Mouse (Mus musculus) hindbrain, embryonic 14.5 days (tissue): ENCODE measurements around the gene Bex1. TPM values are rescaled to one million over a fixed set of nuclear protein-coding genes. Genes with fewer than 3 reads are reported as not detected.
A peak's percentile ranks its signal among the peaks of the same experiment; 100 is the strongest.
"Not testable (repeated sequence)": the region's sequence is repeated elsewhere in the genome, so short reads cannot be mapped to it uniquely, and the experiment has no call there.

Experiments used
- ATAC-seq: fragments of 200-750 bp; cut with Nextera tagmentation; 2 replicates; pipeline ENCODE4 v1.8.0; 2017; ENCODE audit warnings: moderate number of reproducible peaks, mild to moderate bottlenecking, moderate TSS enrichment, moderate library complexity; ENCODE audit not compliant: low FRiP score
- DNase-seq: peaks from one replicate; pipeline ENCODE4 v3.0.0-alpha.2; 2015; ENCODE audit warnings: low spot score
- H3K27ac ChIP-seq: fragments of 300-500 bp; sonication (generic); 2 replicates; pipeline ENCODE4 v1.5.1; 2014; ENCODE audit warnings: mild to moderate bottlenecking, moderate library complexity
- H3K27me3 ChIP-seq: fragments of 300-500 bp; sonication (generic); 2 replicates; pipeline ENCODE4 v1.6.1; 2014; ENCODE audit warnings: mild to moderate bottlenecking, low read length, mixed read lengths; ENCODE audit not compliant: control insufficient read depth, insufficient read depth
- H3K36me3 ChIP-seq: fragments of 300-500 bp; sonication (generic); replicated peaks from 2 replicates; pipeline ENCODE4 v1.6.1; 2014; ENCODE audit not compliant: control insufficient read depth, insufficient read depth
- H3K4me1 ChIP-seq: fragments of 300-500 bp; sonication (generic); replicated peaks from 2 replicates; pipeline ENCODE4 v1.6.1; 2014; ENCODE audit warnings: antibody characterized with exemption, low read length, mixed read lengths; ENCODE audit not compliant: control insufficient read depth, insufficient read depth
- H3K4me2 ChIP-seq: fragments of 300-500 bp; sonication (generic); replicated peaks from 2 replicates; pipeline ENCODE4 v1.6.1; 2014; ENCODE audit warnings: mild to moderate bottlenecking, moderate library complexity
- H3K4me3 ChIP-seq: fragments of 300-500 bp; sonication (generic); replicated peaks from 2 replicates; pipeline ENCODE4 v1.5.1; 2014; ENCODE audit warnings: mild to moderate bottlenecking, low read length
- H3K9ac ChIP-seq: fragments of 300-500 bp; sonication (generic); 2 replicates; pipeline ENCODE4 v1.6.1; 2014
- H3K9me3 ChIP-seq: fragments of 300-500 bp; sonication (generic); 2 replicates; pipeline ENCODE4 v1.6.1; 2016; ENCODE audit warnings: low read length; ENCODE audit not compliant: control insufficient read depth
- whole genome bisulfite sequencing: fragments of 180-500 bp; shearing (Covaris S2); extraction: QIAGEN DNeasy Blood & Tissue Kit; methylation state at CpG from one replicate; pipeline ENCODE4 v1.1.7; 2014; 5-methylcytosine and 5-hydroxymethylcytosine counted together
- polyA plus RNA-seq: library from polyadenylated mRNA; unstranded; fragments of >200 nt; fragmentation: Nextera tagmentation; extraction: Ambion mirVana; gene quantifications from 2 replicates; pipeline ENCODE4 v1.2.1, GENCODE M21; 2014

Bex1 gene
- polyA plus RNA-seq, result 218 and 221 TPM in 2 replicates

GRCm38 (mm10) chrX:136214729-136215677, at the start of gene Bex1, which contains the start of gene Tceal7:
Gene Bex1, minus strand, starts transcription at chrX:136215513.
Gene Tceal7, plus strand, starts transcription at chrX:136214779.
- not testable (repeated sequence) for DNase-seq

GRCm38 (mm10) chrX:136252023-136252729, 36.9 kb upstream of the Bex1 start:
- H3K4me2 ChIP-seq, result no peak overlapping the region
- WGBS, result 57% methylated on average over 6 of the region's 6 CpGs

More at GRCm38 (mm10) chrX:136214729-136215677, at the start of gene Bex1, which contains the start of gene Tceal7:
- not testable (repeated sequence) for H3K4me1 ChIP-seq, H3K27me3 ChIP-seq, H3K36me3 ChIP-seq, H3K9me3 ChIP-seq
- ATAC-seq, result peak; percentile 94
- Histone ChIP-seq H3K27ac (0 out of 2 replicates have a peak within 1 kb of the TSS, but pooled peaks have one; percentile 14), H3K4me3 (peak within 1 kb of the TSS; percentile 36), H3K9ac (peak within 1 kb of the TSS; percentile 55), H3K4me2 (peak within 1 kb of the TSS; percentile 52)
- WGBS, result 41% methylated on average over 12 of the region's 67 CpGs

GRCm38 (mm10) chrX:136249671-136250070, 34.4 kb upstream of the Bex1 start:
- Histone ChIP-seq H3K9ac (no peak overlapping the region), H3K4me2 (no peak overlapping the region), H3K4me3 (no peak overlapping the region), H3K27me3 (no peaks in the 10 kb centered on the region), H3K9me3 (no peaks in the 10 kb centered on the region), H3K4me1 (0 out of 2 replicates have a peak, but pooled peaks cover 3% of the 10 kb centered on the region), H3K27ac (no peak overlapping the region), H3K36me3 (peaks cover 10% of the 10 kb centered on the region)
- ATAC-seq, result no peak
- DNase-seq, result no peak
- 88% methylated on average over 7 of the region's 7 CpGs for WGBS

More at GRCm38 (mm10) chrX:136252023-136252729, 36.9 kb upstream of the Bex1 start:
- DNase-seq (no peak), ATAC-seq (no peak)
- H3K4me1 ChIP-seq, result no peaks in the 10 kb centered on the region
- H3K27ac ChIP-seq, result no peak overlapping the region
- no peaks in the 10 kb centered on the region for H3K9me3 ChIP-seq
- peaks cover 9% of the 10 kb centered on the region for H3K36me3 ChIP-seq
- H3K9ac ChIP-seq, result no peak overlapping the region
- H3K4me3 ChIP-seq, result no peak overlapping the region
- no peaks in the 10 kb centered on the region for H3K27me3 ChIP-seq

- no peaks in the 10 kb centered on the region for H3K9me3 ChIP-seq
- H3K4me3 ChIP-seq, result no peak overlapping the region
- H3K36me3 ChIP-seq, result peaks cover 10% of the 10 kb centered on the region
- no peak overlapping the region for H3K9ac ChIP-seq
- DNase-seq (no peak), ATAC-seq (no peak)
- H3K4me2 ChIP-seq, result no peak overlapping the region
- H3K27me3 ChIP-seq, result no peaks in the 10 kb centered on the region
- no peak overlapping the region for H3K27ac ChIP-seq
- 0 out of 2 replicates have a peak, but pooled peaks cover 6% of the 10 kb centered on the region for H3K4me1 ChIP-seq
- WGBS, result 78% methylated on average over 6 of the region's 6 CpGs
Measured at GRCm38 (mm10) chrX:136248811-136249210, 33.5 kb upstream of the Bex1 start.

- Histone ChIP-seq H3K4me1 (0 out of 2 replicates have a peak, but pooled peaks cover 7% of the 10 kb centered on the region), H3K27me3 (peaks cover 3% of the 10 kb centered on the region; the same call in 1 of the 2 replicates), H3K36me3 (peaks cover 10% of the 10 kb centered on the region), H3K4me2 (peak overlapping the region; percentile 50), H3K9me3 (no peaks in the 10 kb centered on the region), H3K27ac (peak overlapping the region; percentile 87), H3K9ac (peak overlapping the region; percentile 82), H3K4me3 (peak overlapping the region; percentile 66)
- WGBS, result 18% methylated on average over 14 of the region's 15 CpGs
- ATAC-seq (peak; percentile 71), DNase-seq (peak; percentile 34)
Measured at GRCm38 (mm10) chrX:136245521-136246071, 30.3 kb upstream of the Bex1 start.

- 0 out of 2 replicates have a peak, but pooled peaks cover 7% of the 10 kb centered on the region for H3K4me1 ChIP-seq
- ATAC-seq (peak; percentile 95), DNase-seq (peak; percentile 78)
- H3K4me3 ChIP-seq, result peak within 1 kb of the TSS; percentile 66
- H3K9ac ChIP-seq, result peak within 1 kb of the TSS; percentile 82
- peaks cover 10% of the 10 kb centered on the region for H3K36me3 ChIP-seq
- H3K4me2 ChIP-seq, result peak within 1 kb of the TSS; percentile 50
- H3K27me3 ChIP-seq, result peaks cover 3% of the 10 kb centered on the region; the same call in 1 of the 2 replicates
- 21% methylated on average over 20 of the region's 20 CpGs for WGBS
- H3K9me3 ChIP-seq, result no peaks in the 10 kb centered on the region
- H3K27ac ChIP-seq, result peak within 1 kb of the TSS; percentile 87
Measured at GRCm38 (mm10) chrX:136244574-136245229, 29.4 kb upstream of the Bex1 start, which contains the start of gene Tceal9. Gene Tceal9, plus strand, starts transcription at chrX:136245079.

- Histone ChIP-seq H3K4me3 (no peak overlapping the region), H3K9ac (no peak overlapping the region), H3K4me1 (0 out of 2 replicates have a peak, but pooled peaks cover 7% of the 10 kb centered on the region), H3K36me3 (peaks cover 10% of the 10 kb centered on the region), H3K27ac (no peak overlapping the region), H3K27me3 (peaks cover 3% of the 10 kb centered on the region; the same call in 1 of the 2 replicates), H3K4me2 (0 out of 2 replicates have a peak overlapping the region, but pooled peaks have one; percentile 50), H3K9me3 (no peaks in the 10 kb centered on the region)
- DNase-seq (no peak), ATAC-seq (no peak)
- WGBS, result 91% methylated on average over 2 of the region's 2 CpGs
Measured at GRCm38 (mm10) chrX:136243181-136243580, 27.9 kb upstream of the Bex1 start.

GRCm38 (mm10) chrX:136238118-136238517, 22.8 kb upstream of the Bex1 start:
- ATAC-seq (no peak), DNase-seq (peak; percentile 67)
- H3K9ac ChIP-seq, result no peak overlapping the region
- H3K27ac ChIP-seq, result no peak overlapping the region
- H3K4me3 ChIP-seq, result no peak overlapping the region
- H3K36me3 ChIP-seq, result no peaks in the 10 kb centered on the region
- no peaks in the 10 kb centered on the region for H3K9me3 ChIP-seq
- WGBS, result 55% methylated on average over 3 of the region's 3 CpGs
- no peak overlapping the region for H3K4me2 ChIP-seq
- no peaks in the 10 kb centered on the region for H3K27me3 ChIP-seq
- no peaks in the 10 kb centered on the region for H3K4me1 ChIP-seq
